ENCODE assay signal across 9 mouse cellular contexts in genomic region chr16:31314497-31315233, GRCm38 (mm10). TPM values are rescaled to one million over a fixed set of nuclear protein-coding genes. Genes with fewer than 3 reads are reported as not detected.
DNase-seq lines count a peak whose midpoint lies in the region; ATAC-seq and TF ChIP-seq lines count a peak whose summit lies in the region.
"Had no signal": no experiment of that assay in that cellular context is flagged by ENCODE, and none has a peak within 500 bp of the region (broad histone marks: within the 10 kb centered on the region; RNA-seq: fewer than 3 reads in every experiment).

Gene Apod, minus strand, starts transcription at chr16:31314808.

- no peaks in the 10 kb centered on the region for H3K27me3 ChIP-seq in cerebellum, adult 2 months (ENCODE audit: control insufficient read depth, insufficient read depth, low read length)
- H3K27me3 ChIP-seq in forebrain, embryonic 12.5 days = no peaks in the 10 kb centered on the region
- no peaks in the 10 kb centered on the region for H3K27me3 ChIP-seq in midbrain, embryonic 15.5 days (replicated peaks)
- H3K27me3 ChIP-seq: stomach, embryonic 15.5 days had no signal

- H3K9me3 ChIP-seq in forebrain, embryonic 12.5 days = no peaks in the 10 kb centered on the region
- H3K9me3 ChIP-seq in midbrain, embryonic 15.5 days = no peaks in the 10 kb centered on the region
- H3K9me3 ChIP-seq: stomach, embryonic 15.5 days had no signal

- TF ChIP-seq CTCF in cerebellum, adult 2 months (IDR thresholded peaks at IDR 0.05; ENCODE audit: borderline replicate concordance, insufficient read depth, low read depth, low read length) = no peak

- no peaks in the 10 kb centered on the region for H3K4me1 ChIP-seq in cerebellum, adult 2 months (ENCODE audit: control insufficient read depth, insufficient read depth, low read length)
- H3K4me1 ChIP-seq in forebrain, embryonic 12.5 days = peaks cover 11% of the 10 kb centered on the region
- H3K4me1 ChIP-seq in midbrain, embryonic 15.5 days = peaks cover 3% of the 10 kb centered on the region; the same call in 1 of the 2 replicates
- H3K4me1 ChIP-seq: stomach, embryonic 15.5 days had no signal

- H3K36me3 ChIP-seq in forebrain, embryonic 12.5 days (replicated peaks) = no peaks in the 10 kb centered on the region
- H3K36me3 ChIP-seq in midbrain, embryonic 15.5 days (replicated peaks) = no peaks in the 10 kb centered on the region
- H3K36me3 ChIP-seq: stomach, embryonic 15.5 days had no signal

- no peak within 1 kb of the TSS for H3K4me3 ChIP-seq in cerebellum, adult 2 months (replicated peaks; ENCODE audit: insufficient read depth, low read depth, low read length)
- H3K4me3 ChIP-seq in forebrain, embryonic 12.5 days (replicated peaks) = no peak within 1 kb of the TSS
- H3K4me3 ChIP-seq in midbrain, embryonic 15.5 days = no peak within 1 kb of the TSS
- H3K4me3 ChIP-seq: stomach, embryonic 15.5 days had no signal

- no peak for TF ChIP-seq POLR2A in cerebellum, adult 2 months (IDR thresholded peaks at IDR 0.05; ENCODE audit: borderline replicate concordance, insufficient read depth, low read length)

- ATAC-seq in forebrain, embryonic 12.5 days (ENCODE audit: low FRiP score) = no peak
- ATAC-seq in midbrain, embryonic 15.5 days (replicated peaks) = no peak

- 40% methylated on average over 9 of the region's 9 CpGs for WGBS in cerebellum, adult 2 months
- WGBS in forebrain, embryonic 12.5 days = 52% methylated on average over 9 of the region's 9 CpGs
- WGBS in midbrain, embryonic 15.5 days = 47% methylated on average over 9 of the region's 9 CpGs

- peak within 1 kb of the TSS; percentile 30; the same call in 1 of the 2 replicates for H3K27ac ChIP-seq in cerebellum, adult 2 months (ENCODE audit: insufficient read depth, low read length)
- H3K27ac ChIP-seq in forebrain, embryonic 12.5 days = no peak within 1 kb of the TSS
- no peak within 1 kb of the TSS; the same call in 1 of the 2 replicates for H3K27ac ChIP-seq in midbrain, embryonic 15.5 days
- H3K27ac ChIP-seq: stomach, embryonic 15.5 days had no signal

- no peak within 1 kb of the TSS for H3K4me2 ChIP-seq in forebrain, embryonic 12.5 days
- no peak within 1 kb of the TSS for H3K4me2 ChIP-seq in midbrain, embryonic 15.5 days
- H3K4me2 ChIP-seq: stomach, embryonic 15.5 days had no signal

- no peak within 1 kb of the TSS for H3K9ac ChIP-seq in forebrain, embryonic 12.5 days
- no peak within 1 kb of the TSS for H3K9ac ChIP-seq in midbrain, embryonic 15.5 days
- H3K9ac ChIP-seq: stomach, embryonic 15.5 days had no signal

- DNase-seq in cerebellum, adult 2 months = peak in 1 of 2 experiments; percentile 18
- DNase-seq in cerebellum, postnatal 25 days = no peak
- peak; percentile 72 for DNase-seq in layer of hippocampus, adult 9-11 months
- DNase-seq in right cerebral cortex, postnatal 14 days = no peak
- no peak for DNase-seq in lung, adult 18-20 months
- no peak for DNase-seq in cerebellum, postnatal 10 days

RNA-seq across cellular contexts. Expression of gene Apod, which starts in this region (rescaled TPM):
- polyA plus RNA-seq in cerebellum, adult 2 months (2012; rRNA removed) = 369 and 458 TPM in 2 replicates
- 28.3 and 41.7 TPM in 2 replicates for polyA plus RNA-seq in forebrain, embryonic 12.5 days (2016; fragmentation: Nextera tagmentation; extraction: Ambion mirVana)
- 93.2 and 105 TPM in 2 replicates for polyA plus RNA-seq in midbrain, embryonic 15.5 days (2015; fragmentation: Nextera tagmentation; extraction: Ambion mirVana)
